Mouse (Mus musculus): ENCODE measurements at regions not wholly inside any gene's neighbourhood (a gene's known extent, or its start where the extent isn't known, plus 50 kb on each side); places are given as distances from the start of the nearest gene placed in this dataset.

GRCm38 (mm10) chr4:131217571-131218155, 273.5 kb downstream of the Matn1 start:
- DNase-seq (ENCODE audit: low spot score) (peak; percentile 16), ATAC-seq (ENCODE audit: low read depth) (no peak; the same call in 1 of the 2 replicates)
- no peak overlapping the region for H3K4me2 ChIP-seq (ENCODE audit: low read depth, low read length)
- no peaks in the 10 kb centered on the region for H3K27me3 ChIP-seq (replicated peaks; ENCODE audit: control insufficient read depth, insufficient read depth, low read length)
- no peak overlapping the region for H3K4me3 ChIP-seq (ENCODE audit: low read depth, low read length)
- peaks cover 9% of the 10 kb centered on the region; the same call in 1 of the 2 replicates for H3K4me1 ChIP-seq (ENCODE audit: control insufficient read depth, insufficient read depth, low read length)
- H3K9ac ChIP-seq (ENCODE audit: low read depth, low read length): no peak overlapping the region
- no peaks in the 10 kb centered on the region for H3K36me3 ChIP-seq (ENCODE audit: control insufficient read depth, insufficient read depth, low read length)
- WGBS: 27% methylated on average over 7 of the region's 7 CpGs
- H3K9me3 ChIP-seq (ENCODE audit: control insufficient read depth, low read length): no peaks in the 10 kb centered on the region
- H3K27ac ChIP-seq (replicated peaks; ENCODE audit: low read depth, low read length): no peak overlapping the region

- H3K27ac ChIP-seq (replicated peaks; ENCODE audit: low read depth, low read length): no peak overlapping the region
- no peak overlapping the region for H3K4me2 ChIP-seq (ENCODE audit: low read depth, low read length)
- H3K36me3 ChIP-seq (ENCODE audit: control insufficient read depth, insufficient read depth, low read length): no peaks in the 10 kb centered on the region
- WGBS: 80% methylated on average over 10 of the region's 10 CpGs
- no peaks in the 10 kb centered on the region for H3K9me3 ChIP-seq (ENCODE audit: control insufficient read depth, low read length)
- H3K27me3 ChIP-seq (replicated peaks; ENCODE audit: control insufficient read depth, insufficient read depth, low read length): no peaks in the 10 kb centered on the region
- ATAC-seq (ENCODE audit: low read depth) (no peak), DNase-seq (ENCODE audit: low spot score) (no peak)
- H3K4me1 ChIP-seq (ENCODE audit: control insufficient read depth, insufficient read depth, low read length): peaks cover 9% of the 10 kb centered on the region; the same call in 1 of the 2 replicates
- no peak overlapping the region for H3K9ac ChIP-seq (ENCODE audit: low read depth, low read length)
- H3K4me3 ChIP-seq (ENCODE audit: low read depth, low read length): no peak overlapping the region
These were observed 276.8 kb downstream of the Matn1 start for GRCm38 (mm10) chr4:131220966-131221365.

GRCm38 (mm10) chr4:131230361-131230760, 286.2 kb downstream of the Matn1 start:
- Histone ChIP-seq H3K27me3 (replicated peaks; ENCODE audit: control insufficient read depth, insufficient read depth, low read length) (no peaks in the 10 kb centered on the region), H3K9me3 (ENCODE audit: control insufficient read depth, low read length) (no peaks in the 10 kb centered on the region), H3K27ac (replicated peaks; ENCODE audit: low read depth, low read length) (no peak overlapping the region), H3K4me2 (ENCODE audit: low read depth, low read length) (no peak overlapping the region), H3K36me3 (ENCODE audit: control insufficient read depth, insufficient read depth, low read length) (no peaks in the 10 kb centered on the region), H3K9ac (ENCODE audit: low read depth, low read length) (no peak overlapping the region), H3K4me1 (ENCODE audit: control insufficient read depth, insufficient read depth, low read length) (no peaks in the 10 kb centered on the region), H3K4me3 (ENCODE audit: low read depth, low read length) (no peak overlapping the region)
- DNase-seq (ENCODE audit: low spot score): peak; percentile 74
- 70% methylated on average over 5 of the region's 5 CpGs for WGBS
- no peak for ATAC-seq (ENCODE audit: low read depth)

GRCm38 (mm10) chr4:131236611-131237031, 292.4 kb downstream of the Matn1 start:
- no peak overlapping the region for H3K27ac ChIP-seq (replicated peaks; ENCODE audit: low read depth, low read length)
- H3K9me3 ChIP-seq (ENCODE audit: control insufficient read depth, low read length): no peaks in the 10 kb centered on the region
- no peaks in the 10 kb centered on the region for H3K27me3 ChIP-seq (replicated peaks; ENCODE audit: control insufficient read depth, insufficient read depth, low read length)
- WGBS: 35% methylated on average over 4 of the region's 4 CpGs
- H3K36me3 ChIP-seq (ENCODE audit: control insufficient read depth, insufficient read depth, low read length): no peaks in the 10 kb centered on the region
- no peak overlapping the region for H3K4me3 ChIP-seq (ENCODE audit: low read depth, low read length)
- no peak overlapping the region for H3K4me2 ChIP-seq (ENCODE audit: low read depth, low read length)
- DNase-seq (ENCODE audit: low spot score) (peak; percentile 31), ATAC-seq (ENCODE audit: low read depth) (no peak)
- no peaks in the 10 kb centered on the region for H3K4me1 ChIP-seq (ENCODE audit: control insufficient read depth, insufficient read depth, low read length)
- no peak overlapping the region for H3K9ac ChIP-seq (ENCODE audit: low read depth, low read length)

GRCm38 (mm10) chr4:131238591-131238990, 294.4 kb downstream of the Matn1 start:
- Histone ChIP-seq H3K4me2 (ENCODE audit: low read depth, low read length) (no peak overlapping the region), H3K36me3 (ENCODE audit: control insufficient read depth, insufficient read depth, low read length) (no peaks in the 10 kb centered on the region), H3K27ac (replicated peaks; ENCODE audit: low read depth, low read length) (no peak overlapping the region), H3K4me3 (ENCODE audit: low read depth, low read length) (no peak overlapping the region), H3K9ac (ENCODE audit: low read depth, low read length) (no peak overlapping the region), H3K27me3 (replicated peaks; ENCODE audit: control insufficient read depth, insufficient read depth, low read length) (no peaks in the 10 kb centered on the region), H3K4me1 (ENCODE audit: control insufficient read depth, insufficient read depth, low read length) (no peaks in the 10 kb centered on the region), H3K9me3 (ENCODE audit: control insufficient read depth, low read length) (no peaks in the 10 kb centered on the region)
- 66% methylated on average over 3 of the region's 3 CpGs for WGBS
- DNase-seq (ENCODE audit: low spot score) (no peak), ATAC-seq (ENCODE audit: low read depth) (no peak)

GRCm38 (mm10) chr4:131239132-131239531, 294.9 kb downstream of the Matn1 start:
- no peaks in the 10 kb centered on the region for H3K9me3 ChIP-seq (ENCODE audit: control insufficient read depth, low read length)
- no peaks in the 10 kb centered on the region for H3K27me3 ChIP-seq (replicated peaks; ENCODE audit: control insufficient read depth, insufficient read depth, low read length)
- H3K4me3 ChIP-seq (ENCODE audit: low read depth, low read length): no peak overlapping the region
- H3K27ac ChIP-seq (replicated peaks; ENCODE audit: low read depth, low read length): no peak overlapping the region
- WGBS: 74% methylated on average over 5 of the region's 5 CpGs
- no peak for DNase-seq (ENCODE audit: low spot score)
- no peak overlapping the region for H3K4me2 ChIP-seq (ENCODE audit: low read depth, low read length)
- no peaks in the 10 kb centered on the region for H3K4me1 ChIP-seq (ENCODE audit: control insufficient read depth, insufficient read depth, low read length)
- H3K9ac ChIP-seq (ENCODE audit: low read depth, low read length): no peak overlapping the region
- H3K36me3 ChIP-seq (ENCODE audit: control insufficient read depth, insufficient read depth, low read length): no peaks in the 10 kb centered on the region
- no peak for ATAC-seq (ENCODE audit: low read depth)

GRCm38 (mm10) chr4:131240457-131240856, 296.3 kb downstream of the Matn1 start:
- no peaks in the 10 kb centered on the region for H3K4me1 ChIP-seq (ENCODE audit: control insufficient read depth, insufficient read depth, low read length)
- H3K4me2 ChIP-seq (ENCODE audit: low read depth, low read length): no peak overlapping the region
- H3K9me3 ChIP-seq (ENCODE audit: control insufficient read depth, low read length): no peaks in the 10 kb centered on the region
- DNase-seq (ENCODE audit: low spot score) (no peak), ATAC-seq (ENCODE audit: low read depth) (no peak)
- no peak overlapping the region for H3K9ac ChIP-seq (ENCODE audit: low read depth, low read length)
- no peaks in the 10 kb centered on the region for H3K27me3 ChIP-seq (replicated peaks; ENCODE audit: control insufficient read depth, insufficient read depth, low read length)
- H3K36me3 ChIP-seq (ENCODE audit: control insufficient read depth, insufficient read depth, low read length): no peaks in the 10 kb centered on the region
- WGBS: 82% methylated on average over 4 of the region's 4 CpGs
- no peak overlapping the region for H3K27ac ChIP-seq (replicated peaks; ENCODE audit: low read depth, low read length)
- no peak overlapping the region for H3K4me3 ChIP-seq (ENCODE audit: low read depth, low read length)

- ATAC-seq (ENCODE audit: low read depth) (no peak), DNase-seq (ENCODE audit: low spot score) (no peak)
- Histone ChIP-seq H3K27me3 (replicated peaks; ENCODE audit: control insufficient read depth, insufficient read depth, low read length) (no peaks in the 10 kb centered on the region), H3K4me3 (ENCODE audit: low read depth, low read length) (no peak overlapping the region), H3K4me2 (ENCODE audit: low read depth, low read length) (no peak overlapping the region), H3K27ac (replicated peaks; ENCODE audit: low read depth, low read length) (no peak overlapping the region), H3K9me3 (ENCODE audit: control insufficient read depth, low read length) (no peaks in the 10 kb centered on the region), H3K36me3 (ENCODE audit: control insufficient read depth, insufficient read depth, low read length) (no peaks in the 10 kb centered on the region), H3K9ac (ENCODE audit: low read depth, low read length) (no peak overlapping the region), H3K4me1 (ENCODE audit: control insufficient read depth, insufficient read depth, low read length) (no peaks in the 10 kb centered on the region)
- 57% methylated on average over 4 of the region's 4 CpGs for WGBS
These were observed 298.1 kb downstream of the Matn1 start for GRCm38 (mm10) chr4:131242250-131242649.

GRCm38 (mm10) chr4:131243744-131244387, 299.7 kb downstream of the Matn1 start:
- DNase-seq (ENCODE audit: low spot score): peak; percentile 23

More at GRCm38 (mm10) chr4:131243744-131244387, 299.7 kb downstream of the Matn1 start:
- Histone ChIP-seq H3K27me3 (replicated peaks; ENCODE audit: control insufficient read depth, insufficient read depth, low read length) (no peaks in the 10 kb centered on the region), H3K9me3 (ENCODE audit: control insufficient read depth, low read length) (no peaks in the 10 kb centered on the region), H3K4me3 (ENCODE audit: low read depth, low read length) (no peak overlapping the region), H3K4me2 (ENCODE audit: low read depth, low read length) (no peak overlapping the region), H3K9ac (ENCODE audit: low read depth, low read length) (peak overlapping the region; percentile 25; the same call in 1 of the 2 replicates), H3K27ac (replicated peaks; ENCODE audit: low read depth, low read length) (no peak overlapping the region), H3K4me1 (ENCODE audit: control insufficient read depth, insufficient read depth, low read length) (no peaks in the 10 kb centered on the region), H3K36me3 (ENCODE audit: control insufficient read depth, insufficient read depth, low read length) (no peaks in the 10 kb centered on the region)
- ATAC-seq (ENCODE audit: low read depth): no peak
- WGBS: 26% methylated on average over 9 of the region's 9 CpGs

All from embryonic facial prominence, embryonic 14.5 days (tissue).